Mouse (Mus musculus): ENCODE data around the gene Rps8. TPM values are rescaled to one million over a fixed set of nuclear protein-coding genes. Genes with fewer than 3 reads are reported as not detected.

The Rps8 gene
- polyA plus RNA-seq, 1 experiment from 2014 or later: 829 TPM

DNA sequence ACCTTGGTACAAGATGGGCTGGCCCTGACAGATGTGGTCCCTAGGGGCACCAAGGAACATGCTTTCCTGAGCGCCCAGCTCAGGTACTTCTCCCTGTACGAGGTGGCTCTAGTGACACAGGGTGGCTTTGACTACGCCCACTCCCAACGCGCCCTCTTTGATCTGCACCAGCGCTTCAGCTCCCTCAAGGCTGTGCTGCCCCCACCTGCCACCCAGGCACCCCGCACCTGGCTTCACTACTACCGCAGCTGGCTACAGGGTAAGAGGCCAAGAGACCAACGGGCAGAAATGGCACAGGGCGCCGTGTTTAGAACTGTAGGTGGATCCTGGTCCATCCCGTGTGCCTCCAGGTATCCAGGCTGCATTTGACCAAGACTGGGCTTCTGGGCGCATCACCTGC is 45.8 kb downstream of the Rps8 start:
- H3K36me3 ChIP-seq (ENCODE audit: control insufficient read depth, insufficient read depth, low read length): peaks cover 3% of the 10 kb centered on the region; the same call in 1 of the 2 replicates
- no peak overlapping the region for H3K4me2 ChIP-seq (ENCODE audit: low read depth, low read length)
- H3K27ac ChIP-seq (ENCODE audit: low read length): no peak overlapping the region
- no peaks in the 10 kb centered on the region for H3K4me1 ChIP-seq (ENCODE audit: control insufficient read depth, insufficient read depth, low read length)
- ATAC-seq (ENCODE audit: insufficient read depth, low FRiP score): no peak
- no peak overlapping the region for H3K4me3 ChIP-seq (replicated peaks; ENCODE audit: low read length)
- 91% methylated on average over 13 of the region's 13 CpGs for WGBS
- H3K27me3 ChIP-seq (ENCODE audit: control insufficient read depth, insufficient read depth, low read length): no peaks in the 10 kb centered on the region
- no peaks in the 10 kb centered on the region for H3K9me3 ChIP-seq (replicated peaks; ENCODE audit: control insufficient read depth, low read length)
- H3K9ac ChIP-seq (ENCODE audit: low read length): no peak overlapping the region

GRCm38 (mm10) chr4:117109330-117109729 is 46.7 kb downstream of the Rps8 start:
- Histone ChIP-seq H3K9ac (ENCODE audit: low read length) (no peak overlapping the region), H3K27ac (ENCODE audit: low read length) (no peak overlapping the region), H3K9me3 (replicated peaks; ENCODE audit: control insufficient read depth, low read length) (no peaks in the 10 kb centered on the region), H3K4me3 (replicated peaks; ENCODE audit: low read length) (no peak overlapping the region), H3K36me3 (ENCODE audit: control insufficient read depth, insufficient read depth, low read length) (peaks cover 3% of the 10 kb centered on the region; the same call in 1 of the 2 replicates), H3K4me1 (ENCODE audit: control insufficient read depth, insufficient read depth, low read length) (no peaks in the 10 kb centered on the region), H3K4me2 (ENCODE audit: low read depth, low read length) (no peak overlapping the region), H3K27me3 (ENCODE audit: control insufficient read depth, insufficient read depth, low read length) (no peaks in the 10 kb centered on the region)
- no peak for ATAC-seq (ENCODE audit: insufficient read depth, low FRiP score)
- WGBS: 94% methylated on average over 25 of the region's 25 CpGs

DNA sequence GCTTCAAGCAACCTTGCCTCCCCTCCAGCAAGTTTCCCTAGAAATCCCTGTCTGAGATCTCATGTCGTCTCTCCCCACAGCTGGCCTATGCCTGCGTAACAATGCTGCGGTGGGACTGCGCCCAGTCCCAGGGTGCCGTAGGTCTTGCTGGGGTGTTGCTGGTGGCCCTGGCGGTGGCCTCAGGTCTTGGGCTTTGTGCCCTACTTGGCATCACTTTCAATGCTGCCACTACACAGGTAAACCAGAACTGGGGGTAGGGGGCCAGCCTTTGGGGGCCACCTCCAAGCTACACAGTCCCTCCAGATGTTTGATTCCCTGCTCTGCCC is 47.6 kb downstream of the Rps8 start:
- H3K4me2 ChIP-seq (ENCODE audit: low read depth, low read length): no peak overlapping the region
- peaks cover 3% of the 10 kb centered on the region; the same call in 1 of the 2 replicates for H3K36me3 ChIP-seq (ENCODE audit: control insufficient read depth, insufficient read depth, low read length)
- ATAC-seq (ENCODE audit: insufficient read depth, low FRiP score): no peak
- H3K27me3 ChIP-seq (ENCODE audit: control insufficient read depth, insufficient read depth, low read length): no peaks in the 10 kb centered on the region
- H3K9me3 ChIP-seq (replicated peaks; ENCODE audit: control insufficient read depth, low read length): no peaks in the 10 kb centered on the region
- 93% methylated on average over 6 of the region's 6 CpGs for WGBS
- H3K27ac ChIP-seq (ENCODE audit: low read length): no peak overlapping the region
- no peaks in the 10 kb centered on the region for H3K4me1 ChIP-seq (ENCODE audit: control insufficient read depth, insufficient read depth, low read length)
- H3K9ac ChIP-seq (ENCODE audit: low read length): no peak overlapping the region
- H3K4me3 ChIP-seq (replicated peaks; ENCODE audit: low read length): no peak overlapping the region

DNA sequence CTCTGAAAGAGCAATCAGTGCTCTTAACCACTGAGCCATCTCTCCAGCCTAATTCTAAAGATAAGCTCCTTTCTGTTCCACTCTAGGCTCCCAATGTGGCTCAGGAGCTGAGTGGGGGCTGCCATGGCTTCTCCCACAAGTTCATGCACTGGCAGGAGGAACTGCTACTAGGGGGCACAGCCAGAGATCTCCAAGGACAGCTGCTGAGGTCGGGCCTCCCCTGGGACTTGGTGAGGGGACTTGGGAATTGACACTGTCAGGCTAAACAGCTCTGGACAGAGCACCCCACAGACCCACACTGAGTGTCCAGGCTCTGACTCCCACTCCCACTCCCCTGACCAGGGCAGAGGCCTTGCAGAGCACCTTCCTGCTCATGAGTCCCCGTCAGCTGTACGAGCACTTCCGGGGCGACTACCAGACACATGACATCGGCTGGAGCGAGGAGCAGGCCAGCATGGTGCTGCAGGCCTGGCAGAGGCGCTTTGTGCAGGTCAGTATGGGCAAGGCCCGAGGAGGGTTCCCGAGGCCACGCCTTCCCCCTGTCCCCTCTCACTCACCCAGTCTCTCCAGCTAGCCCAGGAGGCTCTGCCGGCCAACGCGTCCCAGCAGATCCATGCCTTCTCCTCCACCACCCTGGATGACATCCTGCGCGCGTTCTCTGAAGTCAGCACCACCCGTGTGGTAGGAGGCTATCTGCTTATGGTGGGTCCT is 48.1 kb downstream of the Rps8 start:
- no peaks in the 10 kb centered on the region for H3K4me1 ChIP-seq (ENCODE audit: control insufficient read depth, insufficient read depth, low read length)
- H3K4me3 ChIP-seq (replicated peaks; ENCODE audit: low read length): no peak overlapping the region
- no peak overlapping the region for H3K27ac ChIP-seq (ENCODE audit: low read length)
- 91% methylated on average over 18 of the region's 18 CpGs for WGBS
- ATAC-seq (ENCODE audit: insufficient read depth, low FRiP score): no peak
- H3K27me3 ChIP-seq (ENCODE audit: control insufficient read depth, insufficient read depth, low read length): no peaks in the 10 kb centered on the region
- no peak overlapping the region for H3K4me2 ChIP-seq (ENCODE audit: low read depth, low read length)
- H3K9me3 ChIP-seq (replicated peaks; ENCODE audit: control insufficient read depth, low read length): no peaks in the 10 kb centered on the region
- peaks cover 3% of the 10 kb centered on the region; the same call in 1 of the 2 replicates for H3K36me3 ChIP-seq (ENCODE audit: control insufficient read depth, insufficient read depth, low read length)
- no peak overlapping the region for H3K9ac ChIP-seq (ENCODE audit: low read length)

- H3K4me3 ChIP-seq (replicated peaks; ENCODE audit: low read length): no peak overlapping the region
- no peak overlapping the region for H3K4me2 ChIP-seq (ENCODE audit: low read depth, low read length)
- H3K27ac ChIP-seq (ENCODE audit: low read length): no peak overlapping the region
- no peak overlapping the region for H3K9ac ChIP-seq (ENCODE audit: low read length)
- no peak for ATAC-seq (ENCODE audit: insufficient read depth, low FRiP score)
- no peaks in the 10 kb centered on the region for H3K4me1 ChIP-seq (ENCODE audit: control insufficient read depth, insufficient read depth, low read length)
- no peaks in the 10 kb centered on the region for H3K9me3 ChIP-seq (replicated peaks; ENCODE audit: control insufficient read depth, low read length)
- H3K36me3 ChIP-seq (ENCODE audit: control insufficient read depth, insufficient read depth, low read length): peaks cover 3% of the 10 kb centered on the region; the same call in 1 of the 2 replicates
- no peaks in the 10 kb centered on the region for H3K27me3 ChIP-seq (ENCODE audit: control insufficient read depth, insufficient read depth, low read length)
- 63% methylated on average over 10 of the region's 10 CpGs for WGBS
Observed at GRCm38 (mm10) chr4:117105127-117105526, 50.9 kb downstream of the Rps8 start.

DNA sequence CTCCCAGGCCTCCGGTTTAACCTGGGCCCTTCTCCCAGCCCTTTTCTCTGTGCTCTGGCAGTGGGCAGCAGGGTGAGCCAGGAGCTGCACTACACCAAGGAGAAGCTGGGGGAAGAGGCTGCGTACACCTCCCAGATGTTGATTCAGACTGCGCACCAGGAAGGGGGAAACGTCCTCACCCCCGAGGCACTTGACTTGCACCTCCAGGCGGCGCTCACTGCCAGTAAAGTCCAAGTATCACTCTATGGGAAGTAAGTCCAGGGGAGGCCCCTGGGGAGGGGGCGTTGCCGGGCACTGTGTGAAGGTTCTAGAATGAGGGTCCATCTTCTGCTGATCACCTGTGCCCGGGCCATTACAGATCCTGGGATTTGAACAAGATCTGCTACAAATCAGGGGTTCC is 51.4 kb downstream of the Rps8 start:
- no peaks in the 10 kb centered on the region for H3K4me1 ChIP-seq (ENCODE audit: control insufficient read depth, insufficient read depth, low read length)
- no peak overlapping the region for H3K27ac ChIP-seq (ENCODE audit: low read length)
- H3K36me3 ChIP-seq (ENCODE audit: control insufficient read depth, insufficient read depth, low read length): peaks cover 3% of the 10 kb centered on the region; the same call in 1 of the 2 replicates
- no peak overlapping the region for H3K4me2 ChIP-seq (ENCODE audit: low read depth, low read length)
- no peaks in the 10 kb centered on the region for H3K27me3 ChIP-seq (ENCODE audit: control insufficient read depth, insufficient read depth, low read length)
- no peaks in the 10 kb centered on the region for H3K9me3 ChIP-seq (replicated peaks; ENCODE audit: control insufficient read depth, low read length)
- ATAC-seq (ENCODE audit: insufficient read depth, low FRiP score): no peak
- H3K4me3 ChIP-seq (replicated peaks; ENCODE audit: low read length): no peak overlapping the region
- H3K9ac ChIP-seq (ENCODE audit: low read length): no peak overlapping the region
- 82% methylated on average over 10 of the region's 10 CpGs for WGBS

Small RNA genes lying within 50 kb of the gene (microRNA-seq; reads per million reads assigned to microRNA genes)
- not detected for gene Gm22398

Other genes starting within 250 kb of the Rps8 start
- gene Urod, start 161.8 kb downstream of the Rps8 start, polyA plus RNA-seq (2015; fragmentation: Nextera tagmentation; extraction: Ambion mirVana): 77.5 and 84.2 TPM in 2 replicates
- gene Hectd3, start 160.9 kb downstream of the Rps8 start, polyA plus RNA-seq (2015; fragmentation: Nextera tagmentation; extraction: Ambion mirVana): 6.9 and 8.3 TPM in 2 replicates
- 35.6 and 36.3 TPM in 2 replicates for gene Eif2b3, start 136.8 kb downstream of the Rps8 start, polyA plus RNA-seq (2015; fragmentation: Nextera tagmentation; extraction: Ambion mirVana)
- 7.0 and 7.3 TPM in 2 replicates for gene Ptch2, start 60.2 kb downstream of the Rps8 start, polyA plus RNA-seq (2015; fragmentation: Nextera tagmentation; extraction: Ambion mirVana)
- 6.5 and 6.6 TPM in 2 replicates for gene Btbd19, start 30.5 kb downstream of the Rps8 start, polyA plus RNA-seq (2015; fragmentation: Nextera tagmentation; extraction: Ambion mirVana)
- 0.22 TPM in 1 of 2 replicates, not detected in the other for gene Tctex1d4, start 29.4 kb downstream of the Rps8 start, polyA plus RNA-seq (2015; fragmentation: Nextera tagmentation; extraction: Ambion mirVana)
- gene Plk3, start 22.3 kb downstream of the Rps8 start, polyA plus RNA-seq (2015; fragmentation: Nextera tagmentation; extraction: Ambion mirVana): 3.4 and 5.0 TPM in 2 replicates
- 42.4 and 44.3 TPM in 2 replicates for gene Kif2c, start 26.4 kb upstream of the Rps8 start, polyA plus RNA-seq (2015; fragmentation: Nextera tagmentation; extraction: Ambion mirVana)
- 14.2 and 14.6 TPM in 2 replicates for gene Tmem53, start 95.7 kb upstream of the Rps8 start, polyA plus RNA-seq (2015; fragmentation: Nextera tagmentation; extraction: Ambion mirVana)
- gene Armh1, start 95.9 kb upstream of the Rps8 start, polyA plus RNA-seq (2015; fragmentation: Nextera tagmentation; extraction: Ambion mirVana): 0.32 and 0.61 TPM in 2 replicates